Comparison of ENCODE assay signal across 12 mouse cellular contexts in genomic region chrX:94420210-94420609, GRCm38 (mm10). TPM values are rescaled to one million over a fixed set of nuclear protein-coding genes. Genes with fewer than 3 reads are reported as not detected.
A peak's percentile ranks its signal among the peaks of the same experiment; 100 is the strongest.
DNase-seq lines count a peak whose midpoint lies in the region; ATAC-seq and TF ChIP-seq lines count a peak whose summit lies in the region.
"Had no signal": no experiment of that assay in that cellular context is flagged by ENCODE, and none has a peak within 500 bp of the region (broad histone marks: within the 10 kb centered on the region; RNA-seq: fewer than 3 reads in every experiment).

No protein-coding gene starts in this region.

- WGBS in intestine, postnatal 0 days: 83% methylated on average over 2 of the region's 2 CpGs
- 89% methylated on average over 2 of the region's 2 CpGs for WGBS in intestine, embryonic 16.5 days

- DNase-seq in right cerebral cortex, postnatal 4 days: peak; percentile 2
- DNase-seq in right cerebral cortex, postnatal 10 days (ENCODE audit: low spot score in 2 of 2): no peak
- peak; percentile 8 for DNase-seq in brain, embryonic 14.5 days (ENCODE audit: low read depth)
- DNase-seq in adrenal gland, postnatal 25 days: no peak
- DNase-seq in layer of hippocampus, postnatal 36 days: no peak
- DNase-seq: heart, adult 11 months; heart, postnatal 4 days; kidney, postnatal 10 days had no signal

- ATAC-seq in intestine, postnatal 0 days: no peak
- ATAC-seq in intestine, embryonic 16.5 days: no peak

- H3K9ac ChIP-seq in intestine, postnatal 0 days (ENCODE audit: low read depth, low read length): no peak overlapping the region
- H3K9ac ChIP-seq in intestine, embryonic 16.5 days (ENCODE audit: low read depth, low read length): no peak overlapping the region
- H3K9ac ChIP-seq: limb, embryonic 12.5 days had no signal

- H3K4me2 ChIP-seq in intestine, postnatal 0 days (replicated peaks; ENCODE audit: low read depth): no peak overlapping the region
- H3K4me2 ChIP-seq in intestine, embryonic 16.5 days (ENCODE audit: low read depth, low read length): no peak overlapping the region
- H3K4me2 ChIP-seq: limb, embryonic 12.5 days had no signal

- TF ChIP-seq CTCF in intestine, postnatal 0 days (IDR thresholded peaks at IDR 0.05; ENCODE audit: low read depth): peak; percentile 51
- no peak for TF ChIP-seq CTCF in brain, embryonic 14.5 days (IDR thresholded peaks at IDR 0.05; ENCODE audit: borderline replicate concordance, extremely low read depth, insufficient read depth, insufficient read length)

- no peaks in the 10 kb centered on the region for H3K9me3 ChIP-seq in intestine, postnatal 0 days (ENCODE audit: control insufficient read depth)
- H3K9me3 ChIP-seq in intestine, embryonic 16.5 days (ENCODE audit: control insufficient read depth, low read length): no peaks in the 10 kb centered on the region
- H3K9me3 ChIP-seq: limb, embryonic 12.5 days had no signal

- H3K27me3 ChIP-seq in intestine, postnatal 0 days (replicated peaks; ENCODE audit: control insufficient read depth, insufficient read depth, low read length): no peaks in the 10 kb centered on the region
- H3K27me3 ChIP-seq in intestine, embryonic 16.5 days (replicated peaks; ENCODE audit: control insufficient read depth, insufficient read depth, low read length): no peaks in the 10 kb centered on the region; the same call in none of the 2 replicates

- no peaks in the 10 kb centered on the region for H3K4me1 ChIP-seq in intestine, postnatal 0 days (replicated peaks; ENCODE audit: control insufficient read depth, insufficient read depth, low read length)
- H3K4me1 ChIP-seq in intestine, embryonic 16.5 days (ENCODE audit: control insufficient read depth, insufficient read depth, low read length): no peaks in the 10 kb centered on the region
- H3K4me1 ChIP-seq: limb, embryonic 12.5 days had no signal

- no peak overlapping the region for H3K27ac ChIP-seq in intestine, postnatal 0 days (ENCODE audit: low read depth, low read length)
- no peak overlapping the region for H3K27ac ChIP-seq in intestine, embryonic 16.5 days (ENCODE audit: low read length)
- H3K27ac ChIP-seq: limb, embryonic 12.5 days; macrophage had no signal

- no peak for TF ChIP-seq POLR2A in brain, embryonic 14.5 days (IDR thresholded peaks at IDR 0.05; ENCODE audit: borderline replicate concordance, extremely low read depth, insufficient read depth, insufficient read length, poor library complexity, severe bottlenecking)

- no peaks in the 10 kb centered on the region for H3K36me3 ChIP-seq in intestine, postnatal 0 days (ENCODE audit: control insufficient read depth, insufficient read depth)
- no peaks in the 10 kb centered on the region for H3K36me3 ChIP-seq in intestine, embryonic 16.5 days (ENCODE audit: control insufficient read depth, insufficient read depth, low read length)
- H3K36me3 ChIP-seq: limb, embryonic 12.5 days had no signal

- H3K4me3 ChIP-seq in intestine, postnatal 0 days (ENCODE audit: low read depth, low read length): no peak overlapping the region
- H3K4me3 ChIP-seq in intestine, embryonic 16.5 days (ENCODE audit: low read length): no peak overlapping the region
- H3K4me3 ChIP-seq: limb, embryonic 12.5 days had no signal

RNA-seq across cellular contexts. Expression of gene Apoo, which starts 53.3 kb away (rescaled TPM):
- polyA plus RNA-seq in intestine, postnatal 0 days (2015; fragmentation: Nextera tagmentation; extraction: Ambion mirVana): 91.0 and 102 TPM in 2 replicates
- polyA plus RNA-seq in intestine, embryonic 16.5 days (2015; fragmentation: Nextera tagmentation; extraction: Ambion mirVana): 105 TPM in 2 replicates
- polyA plus RNA-seq in brain, embryonic 14.5 days (2012; rRNA removed): 32.0 and 34.2 TPM in 2 replicates
- 45.8 and 49.6 TPM in 2 replicates for total RNA-seq in adrenal gland, postnatal 25 days (2021)
- 10 to 100 TPM; 71.2 to 78.2 TPM for total RNA-seq in layer of hippocampus, postnatal 36 days (2021)

RNA-seq across cellular contexts. Expression of gene Fam90a1b, which starts 53.6 kb away (rescaled TPM):
- 0.05 TPM in 1 of 2 replicates, not detected in the other for polyA plus RNA-seq in intestine, postnatal 0 days (2015; fragmentation: Nextera tagmentation; extraction: Ambion mirVana)
- polyA plus RNA-seq in intestine, embryonic 16.5 days (2015; fragmentation: Nextera tagmentation; extraction: Ambion mirVana): 0.11 TPM in 1 of 2 replicates, not detected in the other
- polyA plus RNA-seq in brain, embryonic 14.5 days (2012; rRNA removed): 0.15 and 0.35 TPM in 2 replicates
- total RNA-seq in adrenal gland, postnatal 25 days (2021): not detected in 2 replicates
- total RNA-seq in layer of hippocampus, postnatal 36 days (2021): under 1 TPM in 1 of 2 experiments, not detected in 1; 0.13 TPM
- total RNA-seq: heart, postnatal 4 days had no signal
- polyA plus RNA-seq: limb, embryonic 12.5 days; macrophage had no signal

Comparison
In these comparisons a context has a peak if more than half of its experiments do, and no peak if none do; other contexts are left out.
1. DNase-seq: peak in right cerebral cortex, postnatal 4 days (single experiment) and brain, embryonic 14.5 days (single experiment); none in right cerebral cortex, postnatal 10 days (0 of 2), adrenal gland, postnatal 25 days (single experiment) and layer of hippocampus, postnatal 36 days (0 of 2).